Mouse (Mus musculus) ES-E14 (cell line): ENCODE data around the gene Supt4a.

Experiments
- HCFC1 ChIP-seq: IDR thresholded peaks from 2 replicates; pipeline ENCODE4 v1.6.1; 2012; ENCODE audit warnings: low read length, inconsistent platforms, borderline replicate concordance; ENCODE audit not compliant: insufficient read depth
- ZNF384 ChIP-seq: IDR thresholded peaks from 2 replicates; pipeline ENCODE4 v1.6.1; 2012; ENCODE audit warnings: low read depth, low read length, inconsistent platforms

DNA sequence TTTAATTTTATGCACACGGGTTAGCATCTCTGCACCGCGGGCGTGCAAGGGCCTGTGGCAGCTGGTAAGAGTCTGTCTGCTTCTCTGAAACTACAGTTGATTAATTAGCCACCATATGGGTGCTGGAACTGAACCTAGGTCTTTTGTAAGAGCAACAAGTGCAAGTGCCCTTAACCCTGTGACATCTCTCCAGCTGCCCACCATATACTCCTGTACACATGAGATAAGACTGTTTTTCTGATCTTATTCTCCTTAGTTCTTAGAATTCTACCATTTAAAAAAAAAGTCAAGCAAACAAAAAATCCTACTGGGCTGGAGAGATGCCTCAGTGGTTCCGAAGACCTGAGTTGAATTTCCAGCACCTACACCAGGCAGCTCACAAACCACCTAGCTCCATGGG, 33.7 kb upstream of the Supt4a start:
- TF ChIP-seq HCFC1 (no peak), ZNF384 (no peak)
